Mouse (Mus musculus) splenic B cell, adult 2 months (primary cell): Measurements from ENCODE around the gene Mon2.
"Not testable (repeated sequence)": the region's sequence is repeated elsewhere in the genome, so short reads cannot be mapped to it uniquely, and the experiment has no call there.

Experiments
- DNase-seq: peaks from one replicate; pipeline ENCODE4 v3.0.0-alpha.2; 2011; ENCODE audit warnings: low read depth, low spot score
- H3K27me3 ChIP-seq: 2 replicates; pipeline ENCODE4 v1.6.1; 2012; ENCODE audit warnings: mild to moderate bottlenecking, low read length, moderate library complexity, mixed read lengths; ENCODE audit not compliant: control insufficient read depth, poor library complexity, insufficient read depth, severe bottlenecking
- H3K36me3 ChIP-seq: 2 replicates; pipeline ENCODE4 v1.6.1; 2012; ENCODE audit warnings: mild to moderate bottlenecking, low read length, moderate library complexity, mixed read lengths; ENCODE audit not compliant: control insufficient read depth, poor library complexity, insufficient read depth, severe bottlenecking

Gene Mon2

DNA sequence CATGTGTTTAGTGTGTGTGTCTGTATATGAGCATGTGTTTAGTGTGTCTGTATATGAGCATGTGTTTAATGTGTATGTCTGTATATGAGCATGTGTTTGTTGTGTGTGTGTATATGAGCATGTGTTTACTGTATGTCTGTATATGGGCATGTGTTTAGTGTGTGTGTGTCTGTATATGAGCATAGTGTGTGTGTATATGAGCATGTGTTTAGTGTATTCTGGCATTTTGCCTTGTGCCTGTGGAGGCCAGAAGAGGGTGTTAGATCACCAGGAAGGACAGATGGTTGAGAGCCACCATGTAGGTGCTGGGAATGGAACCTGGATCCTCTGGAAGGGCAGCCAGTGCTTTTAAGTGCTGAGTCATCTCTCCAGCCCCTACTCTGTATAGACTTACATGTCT is 96.9 kb downstream of the Mon2 start:
- Histone ChIP-seq H3K36me3 (no peaks in the 10 kb centered on the region), H3K27me3 (no peaks in the 10 kb centered on the region)
- no peak for DNase-seq

DNA sequence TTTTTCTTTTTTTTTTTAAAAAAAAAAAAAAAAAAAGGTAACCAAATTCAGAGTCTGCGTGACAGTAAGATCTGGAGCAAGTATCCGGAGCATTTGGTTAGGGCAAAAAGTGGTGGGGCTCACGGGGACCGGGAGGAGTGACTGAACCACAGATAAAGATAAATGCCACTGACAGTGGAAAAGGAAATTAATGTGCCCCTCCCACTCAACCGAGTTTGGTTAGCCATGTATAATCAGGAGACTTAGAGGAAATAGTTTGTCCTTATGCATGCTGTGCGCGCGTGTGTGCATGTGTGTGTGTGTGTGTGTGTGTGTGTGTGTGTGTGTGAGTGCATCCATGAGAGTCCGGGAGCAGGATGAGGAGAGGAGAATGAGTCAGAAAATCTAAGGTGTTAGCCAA is 100.3 kb downstream of the Mon2 start:
- Histone ChIP-seq H3K27me3 (no peaks in the 10 kb centered on the region), H3K36me3 (no peaks in the 10 kb centered on the region)
- DNase-seq, result no peak

DNA sequence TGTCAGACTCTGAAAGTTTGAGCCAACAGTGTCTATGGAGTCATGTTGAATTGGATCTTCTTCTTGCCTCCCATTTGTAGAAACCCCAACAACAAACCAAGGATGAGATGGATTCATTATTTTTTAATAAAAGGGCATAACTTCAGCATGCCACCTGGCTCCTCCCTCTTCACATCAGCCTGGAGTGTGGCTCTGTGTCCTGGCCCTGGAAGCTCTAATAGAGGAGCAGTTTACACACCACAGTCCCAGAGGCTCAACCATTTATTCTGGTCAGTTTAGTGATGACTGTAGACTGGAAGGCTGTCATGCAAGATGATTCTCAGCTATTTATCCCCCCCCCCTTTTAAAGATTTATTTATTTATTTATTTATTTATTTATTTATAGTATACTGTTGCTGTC is 103.1 kb downstream of the Mon2 start:
- no peak for DNase-seq
- H3K36me3 ChIP-seq, result no peaks in the 10 kb centered on the region
- no peaks in the 10 kb centered on the region for H3K27me3 ChIP-seq

DNA sequence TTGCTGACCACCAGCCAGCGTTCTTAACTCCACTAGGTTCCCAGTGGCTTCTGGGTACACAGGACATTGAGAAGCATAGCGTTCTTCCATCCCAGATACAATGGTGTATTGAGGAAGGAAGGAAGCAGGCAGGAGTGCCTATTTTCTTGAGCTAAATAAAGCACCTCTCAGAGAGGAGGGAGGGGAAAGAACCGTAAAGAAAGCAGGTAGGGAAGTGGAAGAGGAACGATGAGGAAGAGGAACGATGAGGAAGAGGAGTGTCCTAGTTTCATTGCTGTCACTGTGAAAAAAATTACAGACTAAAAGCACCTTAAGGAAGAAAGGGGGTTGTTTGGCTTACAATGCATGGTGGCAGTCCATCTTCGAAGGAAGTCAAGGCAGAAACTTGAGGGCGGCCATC is 106.1 kb downstream of the Mon2 start:
- DNase-seq, result no peak
- no peaks in the 10 kb centered on the region for H3K36me3 ChIP-seq
- H3K27me3 ChIP-seq, result no peaks in the 10 kb centered on the region

DNA sequence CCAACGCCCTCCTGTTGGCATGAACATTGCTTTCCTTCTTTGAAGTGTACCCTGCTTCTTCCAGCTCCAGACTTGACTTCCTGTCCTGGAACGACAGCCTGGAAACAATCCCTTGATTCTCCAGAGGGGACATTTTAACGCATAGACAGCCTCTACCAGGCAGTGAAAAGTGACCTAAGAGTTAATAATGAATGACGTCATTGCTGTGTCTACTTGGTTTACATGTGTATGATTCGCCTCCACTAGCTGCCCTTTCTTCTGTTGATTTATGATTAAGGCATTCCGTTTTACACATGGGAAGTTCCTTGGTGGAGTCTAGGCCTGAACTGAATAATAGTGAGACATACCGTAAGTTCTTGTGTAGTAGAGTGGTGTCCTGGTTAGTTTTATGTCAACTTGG is 109.9 kb downstream of the Mon2 start:
- no peak for DNase-seq
- Histone ChIP-seq H3K36me3 (no peaks in the 10 kb centered on the region), H3K27me3 (no peaks in the 10 kb centered on the region)

DNA sequence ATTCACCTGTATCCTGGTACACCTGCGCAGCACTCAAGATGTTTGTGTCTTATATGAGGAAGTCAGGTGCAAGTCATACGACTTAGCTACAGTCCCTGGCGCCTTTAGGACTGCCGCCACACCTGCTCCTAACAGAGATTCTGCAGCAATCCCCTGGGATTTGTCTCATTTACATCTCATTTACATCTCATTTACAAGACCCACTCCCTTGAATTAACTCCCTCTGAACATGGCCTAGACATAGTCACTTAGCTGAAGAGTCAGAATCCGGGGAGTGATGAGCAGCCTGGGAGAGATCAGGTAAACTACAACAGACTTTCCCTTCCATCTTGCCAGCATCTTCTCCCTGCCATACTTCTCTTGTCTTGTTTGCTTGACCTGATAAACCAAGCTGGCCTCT is 110.7 kb downstream of the Mon2 start:
- H3K27me3 ChIP-seq, H3K36me3 ChIP-seq, DNase-seq: not testable (repeated sequence)

DNA sequence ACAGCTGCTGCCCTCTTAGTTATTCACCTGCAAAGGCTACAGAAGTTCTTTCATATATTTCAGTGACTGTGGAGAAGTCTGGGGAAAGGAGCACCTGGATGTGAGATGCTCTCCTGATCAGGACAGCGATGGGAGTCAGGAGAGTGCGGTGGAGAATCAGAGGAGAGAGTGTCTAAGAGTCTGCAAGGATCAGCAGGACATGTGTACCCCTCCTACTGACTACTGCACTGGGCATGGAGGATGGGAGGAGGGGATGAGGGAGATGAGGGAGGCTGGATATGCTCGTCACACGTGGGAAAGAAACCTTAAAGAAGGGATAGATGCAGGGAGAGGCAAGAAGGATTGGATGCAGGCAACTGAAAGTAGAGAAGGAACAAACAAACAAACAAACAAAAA is 112.1 kb downstream of the Mon2 start:
- DNase-seq, result no peak
- Histone ChIP-seq H3K27me3 (no peaks in the 10 kb centered on the region), H3K36me3 (no peaks in the 10 kb centered on the region)

DNA sequence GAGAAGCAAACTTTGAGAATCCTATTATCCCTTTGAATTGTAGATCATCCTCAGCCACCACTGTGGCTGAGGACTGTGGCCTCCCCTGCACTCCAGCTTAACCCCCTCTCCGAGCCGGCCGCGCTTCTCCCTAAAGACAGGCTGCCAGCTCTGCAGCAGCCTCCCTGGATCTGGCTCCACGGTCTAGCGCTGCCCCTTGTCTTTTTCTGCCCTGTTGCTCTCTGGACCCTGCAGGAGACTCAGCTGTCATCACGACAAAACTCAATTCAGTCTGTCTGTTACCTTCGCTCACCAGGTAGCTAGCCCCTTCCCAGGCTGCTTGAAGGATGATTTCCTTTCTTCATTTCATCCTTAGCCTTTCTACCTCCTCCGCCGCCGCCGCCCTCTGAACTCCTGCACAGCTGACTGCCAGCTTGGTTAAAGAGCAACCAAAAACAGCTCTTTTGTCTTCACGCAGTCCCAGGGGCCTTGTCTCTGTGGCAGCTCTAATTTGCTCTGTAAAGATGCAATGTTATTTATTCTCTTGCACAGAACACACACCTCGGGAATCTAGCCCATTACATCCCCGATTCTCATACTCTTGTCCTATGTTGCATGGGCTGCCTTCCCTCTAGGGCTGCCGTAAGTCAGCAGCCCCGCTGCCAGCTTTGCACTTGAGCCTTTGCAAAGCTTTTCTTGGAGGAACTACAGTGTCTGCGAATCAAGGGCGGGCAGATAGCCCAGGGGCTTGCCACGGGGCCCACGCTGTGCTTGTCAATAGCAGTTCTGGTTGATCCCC is 112.7 kb downstream of the Mon2 start:
- Histone ChIP-seq H3K36me3 (no peaks in the 10 kb centered on the region), H3K27me3 (no peaks in the 10 kb centered on the region)
- no peak for DNase-seq

DNA sequence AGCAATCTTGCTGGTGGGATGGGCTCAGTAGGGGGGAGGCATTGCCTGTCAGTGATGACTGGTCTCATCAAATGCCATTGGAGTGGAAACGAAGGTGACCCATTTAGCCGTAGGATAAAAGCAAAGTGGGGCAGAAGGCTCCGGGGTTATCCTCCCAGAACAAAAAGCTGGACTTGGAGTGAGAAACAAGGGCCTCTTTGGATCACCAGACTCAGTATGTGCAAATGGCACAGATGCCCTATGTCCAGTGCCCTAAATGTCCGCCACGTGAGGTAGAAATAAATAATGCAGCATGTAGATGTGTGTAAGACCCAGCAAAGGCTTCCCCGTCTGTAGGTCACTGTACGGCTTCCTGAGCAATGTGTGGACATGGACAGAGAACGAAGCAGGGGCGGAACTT is 113.7 kb downstream of the Mon2 start:
- Histone ChIP-seq H3K36me3 (no peaks in the 10 kb centered on the region), H3K27me3 (no peaks in the 10 kb centered on the region)
- no peak for DNase-seq

DNA sequence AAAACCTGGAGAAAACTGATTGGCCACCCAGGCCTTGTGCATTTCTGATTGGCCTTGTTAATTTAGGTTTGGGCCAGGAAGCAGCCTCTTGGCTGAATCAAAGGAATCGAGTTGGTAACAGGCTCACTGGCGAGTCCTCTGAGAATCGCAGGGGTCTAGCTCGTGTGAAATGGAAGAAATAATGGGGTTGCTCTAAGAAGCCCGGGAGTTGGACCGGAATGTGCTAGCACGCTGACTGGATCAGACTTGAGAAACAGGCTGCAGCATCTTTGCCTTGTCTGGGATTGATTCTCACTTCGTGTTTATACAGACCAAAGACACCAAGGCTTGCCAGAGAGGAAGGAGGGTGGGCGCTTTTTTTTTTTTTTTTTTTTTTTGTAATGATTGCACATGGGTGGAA is 114.8 kb downstream of the Mon2 start:
- no peaks in the 10 kb centered on the region for H3K36me3 ChIP-seq
- no peaks in the 10 kb centered on the region for H3K27me3 ChIP-seq
- DNase-seq, result no peak

DNA sequence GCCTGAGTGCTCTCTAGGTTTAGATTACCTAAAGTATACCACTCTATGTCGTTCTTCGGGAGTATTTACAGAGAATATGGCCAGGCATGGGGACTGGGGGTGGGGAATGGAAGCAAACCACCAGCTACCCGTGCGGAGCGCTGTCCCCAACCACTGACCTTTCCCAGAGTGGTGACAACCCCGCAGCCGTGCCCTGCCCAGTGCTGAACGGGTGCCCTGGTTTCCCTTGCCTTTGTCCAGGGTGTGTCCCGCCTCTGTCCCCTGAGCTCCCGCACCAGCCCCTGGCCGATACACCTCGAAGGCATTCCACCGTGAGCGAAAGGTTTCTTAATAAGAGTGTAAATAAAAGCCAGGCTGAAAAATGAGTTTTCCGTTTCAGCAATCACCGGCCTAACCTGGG is 115.6 kb downstream of the Mon2 start:
- Histone ChIP-seq H3K36me3 (no peaks in the 10 kb centered on the region), H3K27me3 (no peaks in the 10 kb centered on the region)
- no peak for DNase-seq

DNA sequence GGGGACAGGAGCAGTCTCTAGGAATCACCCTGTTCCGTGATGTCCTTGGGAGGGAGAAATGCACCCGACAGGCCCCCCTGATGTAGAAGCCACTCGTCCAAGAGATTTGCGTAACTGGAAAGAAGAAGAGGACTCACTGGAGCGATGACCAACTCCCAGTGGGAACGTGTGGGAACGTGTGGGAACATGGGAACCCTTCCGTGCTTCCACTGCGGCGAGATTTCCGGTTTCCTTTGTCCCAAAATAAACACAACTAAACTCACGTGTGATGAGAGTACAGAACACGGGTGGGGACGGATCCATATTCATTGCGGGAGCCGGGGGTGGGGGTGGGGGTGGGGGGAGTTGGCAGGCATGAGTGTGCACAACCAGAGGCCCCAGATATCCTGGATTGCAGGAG is 116.1 kb downstream of the Mon2 start:
- H3K27me3 ChIP-seq, result no peaks in the 10 kb centered on the region
- H3K36me3 ChIP-seq, result no peaks in the 10 kb centered on the region
- DNase-seq, result no peak

DNA sequence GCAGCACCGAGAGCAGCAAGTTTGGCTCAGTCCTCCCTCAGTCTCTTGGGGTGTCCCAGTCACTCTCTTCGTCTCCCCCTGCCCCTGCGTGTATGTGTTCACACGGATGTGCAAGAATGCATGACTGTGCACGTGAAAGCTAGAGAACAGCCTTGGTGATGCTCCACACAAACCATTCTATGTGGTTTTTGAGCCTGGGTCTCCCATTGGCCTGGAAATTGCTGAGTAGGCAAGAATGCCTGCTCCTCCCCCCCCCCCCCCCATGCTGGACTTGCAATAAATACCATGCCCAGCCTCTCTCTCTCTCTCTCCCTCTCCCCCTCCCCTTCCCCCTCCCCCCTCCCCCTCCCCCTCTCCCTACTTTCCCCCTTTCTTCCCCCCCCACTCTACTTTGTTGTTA is 117.6 kb downstream of the Mon2 start:
- no peaks in the 10 kb centered on the region for H3K36me3 ChIP-seq
- no peaks in the 10 kb centered on the region for H3K27me3 ChIP-seq
- DNase-seq, result no peak

DNA sequence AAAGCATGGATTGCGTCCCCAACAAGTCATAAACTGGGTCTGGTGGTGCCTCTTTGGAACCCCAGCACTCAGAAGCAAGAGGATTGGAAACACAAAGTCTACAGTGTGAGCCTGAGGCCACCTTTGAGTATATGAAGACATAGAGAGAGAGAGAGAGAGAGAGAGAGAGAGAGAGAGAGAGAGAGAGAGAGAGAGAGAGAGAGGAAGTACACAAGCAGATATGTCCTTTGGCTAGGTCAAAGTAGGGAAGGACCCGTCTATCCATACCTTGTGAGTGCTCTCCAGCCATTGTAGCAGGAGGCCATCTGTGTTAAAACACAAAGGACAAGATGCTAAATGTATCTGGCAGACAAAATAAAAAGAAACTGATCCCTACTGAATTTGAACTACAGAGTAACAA is 118.4 kb downstream of the Mon2 start:
- no peaks in the 10 kb centered on the region for H3K36me3 ChIP-seq
- no peaks in the 10 kb centered on the region for H3K27me3 ChIP-seq
- DNase-seq, result no peak

DNA sequence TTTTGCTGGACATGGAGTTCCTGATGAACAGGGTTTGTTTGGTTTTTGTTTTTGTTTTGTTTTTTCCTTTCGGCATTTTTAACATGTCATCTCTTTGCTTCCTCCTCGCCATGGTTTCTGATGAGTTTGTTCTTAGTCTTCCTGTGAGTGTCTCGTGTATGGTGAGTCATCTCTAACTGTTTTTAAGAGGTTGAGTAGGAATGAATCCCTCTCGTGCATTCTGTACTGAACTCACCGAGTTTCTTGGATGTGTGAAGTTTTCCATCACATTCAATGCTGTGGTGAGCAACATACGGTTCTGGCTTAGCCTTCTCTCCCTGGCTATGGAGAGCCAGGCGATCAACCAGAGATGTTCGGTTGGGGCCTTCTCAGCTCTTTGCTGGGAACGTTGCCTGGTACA is 122.7 kb downstream of the Mon2 start:
- Histone ChIP-seq H3K27me3 (no peaks in the 10 kb centered on the region), H3K36me3 (no peaks in the 10 kb centered on the region)
- no peak for DNase-seq

DNA sequence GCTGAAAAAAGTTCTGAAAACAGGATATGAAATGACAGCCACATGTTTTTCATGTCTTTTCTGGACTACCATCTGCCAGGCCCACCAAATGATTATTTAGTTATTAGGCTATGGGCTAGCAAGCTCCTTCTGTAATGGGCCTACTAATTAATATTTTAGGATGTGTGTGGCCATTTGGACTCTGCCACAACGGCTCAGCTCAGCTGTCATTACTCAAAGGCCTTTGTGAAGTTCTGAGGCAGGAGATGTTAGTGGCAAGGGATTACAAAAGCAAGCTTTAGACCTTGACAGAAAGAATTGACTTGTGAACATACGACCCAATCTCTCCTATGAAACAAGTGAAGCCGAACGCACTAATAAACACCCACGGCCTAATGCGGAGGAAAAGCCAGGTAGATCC is 125.3 kb downstream of the Mon2 start:
- Histone ChIP-seq H3K27me3 (no peaks in the 10 kb centered on the region), H3K36me3 (no peaks in the 10 kb centered on the region)
- DNase-seq, result no peak
